Mouse (Mus musculus) heart, embryonic 10.5 days (tissue): Measurements from ENCODE around the gene Tnfrsf1b. TPM values are rescaled to one million over a fixed set of nuclear protein-coding genes. Genes with fewer than 3 reads are reported as not detected.

ENCODE experiments used
- DNase-seq: peaks from one replicate; pipeline ENCODE4 v3.0.0-alpha.2; 2017; ENCODE audit warnings: low spot score
- H3K27ac ChIP-seq: fragments of 300-500 bp; sonication (generic); 2 replicates; pipeline ENCODE4 v1.5.1; 2016; ENCODE audit warnings: mild to moderate bottlenecking
- H3K27me3 ChIP-seq: fragments of 300-500 bp; sonication (generic); 2 replicates; pipeline ENCODE4 v1.6.1; 2016; ENCODE audit warnings: mild to moderate bottlenecking; ENCODE audit not compliant: poor library complexity, insufficient read depth, severe bottlenecking
- H3K36me3 ChIP-seq: fragments of 300-500 bp; sonication (generic); 2 replicates; pipeline ENCODE4 v1.6.1; 2016; ENCODE audit warnings: mild to moderate bottlenecking, moderate library complexity
- H3K4me1 ChIP-seq: fragments of 300-500 bp; sonication (generic); 2 replicates; pipeline ENCODE4 v1.6.1; 2016; ENCODE audit warnings: mild to moderate bottlenecking
- H3K4me3 ChIP-seq: fragments of 300-500 bp; sonication (generic); 2 replicates; pipeline ENCODE4 v1.5.1; 2016; ENCODE audit warnings: mild to moderate bottlenecking, moderate library complexity
- H3K9me3 ChIP-seq: fragments of 300-500 bp; sonication (generic); 2 replicates; pipeline ENCODE4 v1.6.1; 2016; ENCODE audit warnings: mild to moderate bottlenecking, moderate library complexity
- WGBS: fragments of 180-500 bp; shearing (Covaris S2); methylation state at CpG from one replicate; pipeline ENCODE4 v1.1.7; 2016; 5-methylcytosine and 5-hydroxymethylcytosine counted together
- polyA plus RNA-seq: library from polyadenylated mRNA; unstranded; fragments of >200 nt; fragmentation: Nextera tagmentation; extraction: Ambion mirVana; gene quantifications from 2 replicates; pipeline ENCODE4 v1.2.1, GENCODE M21; 2016

Tnfrsf1b gene
- polyA plus RNA-seq: 2.5 and 4.2 TPM in 2 replicates

DNA sequence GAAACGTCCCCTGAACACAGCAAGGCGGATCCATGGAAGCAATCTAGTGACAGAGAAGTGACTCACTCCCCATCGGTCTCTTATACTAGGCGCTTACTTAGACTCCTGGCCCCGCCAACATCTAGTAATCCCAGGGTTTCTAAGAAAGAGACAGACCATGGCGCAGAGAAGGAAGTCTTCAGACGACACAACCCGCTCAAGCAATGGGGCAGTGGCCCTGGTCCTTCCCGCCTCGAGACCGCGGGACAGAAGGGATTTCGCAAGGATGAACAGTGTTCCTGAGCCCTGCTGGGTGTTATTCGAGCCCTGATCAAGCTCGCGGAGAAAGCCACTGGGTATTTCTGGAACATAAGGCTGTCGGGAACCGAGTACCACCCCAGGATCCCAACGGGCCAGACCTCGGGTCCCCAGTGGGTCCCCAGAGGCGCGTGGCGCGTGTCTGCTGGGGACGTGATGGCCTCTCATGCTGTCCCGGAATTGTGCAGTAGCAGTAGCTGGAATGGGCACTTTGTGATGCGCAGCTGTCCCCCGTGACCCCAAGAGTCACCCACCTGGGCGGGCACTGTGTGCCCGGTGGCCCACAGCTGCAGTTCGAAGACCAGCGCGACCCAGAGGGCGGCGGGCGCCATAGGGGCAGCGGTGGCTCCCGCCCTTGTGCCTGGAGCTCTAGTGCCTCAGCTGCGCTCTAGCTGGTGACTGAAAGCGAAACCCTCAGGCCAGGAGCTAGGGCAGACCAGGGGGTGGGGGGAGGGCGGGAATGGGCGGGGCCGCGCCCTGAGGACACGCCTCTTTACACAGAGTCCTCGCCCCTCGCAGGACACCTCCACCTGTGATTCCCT, at the start of gene Tnfrsf1b:
Gene Tnfrsf1b, minus strand, starts transcription at position 698 of the 839 bp plus-strand sequence.
- H3K27ac ChIP-seq: peak within 1 kb of the TSS; percentile 48; the same call in 1 of the 2 replicates
- H3K36me3 ChIP-seq: no peaks in the 10 kb centered on the region
- H3K9me3 ChIP-seq: no peaks in the 10 kb centered on the region
- H3K4me3 ChIP-seq: peak within 1 kb of the TSS; percentile 59
- WGBS: under 1% methylated on average over 47 of the region's 47 CpGs
- H3K27me3 ChIP-seq: peaks cover 53% of the 10 kb centered on the region
- peaks cover 14% of the 10 kb centered on the region for H3K4me1 ChIP-seq
- DNase-seq: peak; percentile 77

DNA sequence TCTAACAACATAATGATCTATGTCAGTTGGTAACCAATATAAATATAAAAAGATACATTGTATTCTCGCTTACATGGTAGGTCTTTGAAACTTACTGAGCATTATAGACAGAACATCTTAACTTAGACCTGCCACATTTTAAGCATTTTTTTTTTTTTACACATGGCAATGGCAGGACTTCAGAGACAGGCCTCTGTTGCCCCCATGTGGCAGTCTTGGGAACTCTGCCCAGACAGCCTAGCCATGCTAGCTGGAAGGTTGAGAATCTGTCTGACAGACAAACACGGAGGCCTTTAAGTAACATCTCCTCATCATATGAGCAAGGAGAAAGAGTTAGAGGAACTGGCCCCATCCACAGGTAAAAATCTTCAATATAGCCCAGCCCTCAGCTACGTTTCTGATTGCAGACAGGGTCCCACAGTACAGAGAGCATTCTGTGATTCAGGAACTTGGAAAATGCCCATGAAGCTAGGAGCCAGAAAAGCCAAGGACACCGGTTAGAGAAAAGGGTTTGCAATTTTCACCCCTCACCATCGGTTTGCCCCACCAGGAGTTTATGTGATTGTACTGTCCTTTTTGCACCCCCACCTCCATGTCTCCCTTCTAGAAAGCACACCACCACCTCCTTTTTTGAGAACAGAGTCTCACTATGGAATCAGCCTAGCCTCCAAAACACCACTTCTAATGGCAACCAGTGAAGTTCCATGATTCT, 49.1 kb upstream of the Tnfrsf1b start:
- Histone ChIP-seq H3K27me3 (no peaks in the 10 kb centered on the region), H3K9me3 (no peaks in the 10 kb centered on the region), H3K4me3 (no peak overlapping the region), H3K27ac (no peak overlapping the region), H3K36me3 (no peaks in the 10 kb centered on the region), H3K4me1 (no peaks in the 10 kb centered on the region)
- no peak for DNase-seq
- 42% methylated on average over 5 of the region's 5 CpGs for WGBS

DNA sequence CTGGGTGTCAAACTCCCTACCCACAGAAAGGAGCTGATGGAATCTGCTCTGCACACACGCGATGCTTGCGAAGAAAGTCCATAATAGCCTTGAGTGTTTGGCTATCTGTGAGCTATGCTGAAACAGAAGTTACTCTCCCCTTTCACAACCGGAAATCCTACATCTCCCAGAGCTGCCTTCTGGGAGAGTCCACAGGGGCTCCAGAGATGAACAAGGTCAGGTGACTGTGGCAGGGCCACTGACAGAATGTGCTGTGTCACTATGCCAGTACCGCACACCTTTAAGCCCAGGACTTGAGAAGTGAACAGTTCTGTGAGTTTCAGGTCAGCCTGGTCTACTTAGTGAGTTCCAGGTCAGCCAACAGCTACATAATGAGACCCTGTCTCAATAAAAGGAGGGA, 47.9 kb upstream of the Tnfrsf1b start:
- DNase-seq: no peak
- Histone ChIP-seq H3K4me1 (no peaks in the 10 kb centered on the region), H3K36me3 (no peaks in the 10 kb centered on the region), H3K9me3 (no peaks in the 10 kb centered on the region), H3K27me3 (no peaks in the 10 kb centered on the region), H3K4me3 (no peak overlapping the region), H3K27ac (no peak overlapping the region)
- 85% methylated on average over 5 of the region's 5 CpGs for WGBS

DNA sequence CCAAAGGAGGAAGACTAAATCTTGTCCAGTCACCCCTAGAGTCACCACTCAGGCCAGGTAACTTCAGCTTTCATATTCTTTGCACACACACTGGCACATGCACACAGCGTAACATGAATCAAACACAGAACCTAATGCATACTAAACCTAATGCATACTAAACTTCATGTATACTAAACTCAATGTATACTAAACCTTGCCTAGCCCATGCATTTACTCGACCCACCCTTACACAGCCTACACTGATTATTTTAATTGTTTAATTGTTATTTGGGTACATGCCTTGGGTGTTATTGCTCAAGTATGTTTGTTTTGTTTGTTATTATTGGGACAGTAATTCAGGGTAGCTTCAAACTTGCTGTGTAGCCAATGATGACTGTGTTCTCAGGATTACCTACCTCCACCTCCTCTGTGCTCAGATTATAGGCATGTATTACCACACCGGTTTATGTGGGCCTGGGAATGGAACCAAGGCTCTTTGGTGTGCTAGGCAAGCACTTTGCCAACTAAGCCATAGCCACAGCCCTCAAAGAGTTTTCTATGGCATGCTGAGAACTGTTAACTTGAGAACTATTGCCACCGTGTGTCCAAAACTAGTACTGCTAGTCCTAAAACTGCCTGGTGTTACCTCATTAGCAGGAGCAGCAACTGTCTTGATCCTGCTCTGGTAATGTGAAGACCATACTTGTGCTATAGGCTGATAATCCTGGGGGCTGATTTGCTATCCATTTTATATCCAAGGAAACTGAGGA, 39.9 kb upstream of the Tnfrsf1b start:
- H3K4me3 ChIP-seq: no peak overlapping the region
- H3K27ac ChIP-seq: no peak overlapping the region
- no peaks in the 10 kb centered on the region for H3K9me3 ChIP-seq
- no peaks in the 10 kb centered on the region for H3K36me3 ChIP-seq
- 45% methylated on average over 4 of the region's 4 CpGs for WGBS
- H3K4me1 ChIP-seq: no peaks in the 10 kb centered on the region
- H3K27me3 ChIP-seq: no peaks in the 10 kb centered on the region
- no peak for DNase-seq

DNA sequence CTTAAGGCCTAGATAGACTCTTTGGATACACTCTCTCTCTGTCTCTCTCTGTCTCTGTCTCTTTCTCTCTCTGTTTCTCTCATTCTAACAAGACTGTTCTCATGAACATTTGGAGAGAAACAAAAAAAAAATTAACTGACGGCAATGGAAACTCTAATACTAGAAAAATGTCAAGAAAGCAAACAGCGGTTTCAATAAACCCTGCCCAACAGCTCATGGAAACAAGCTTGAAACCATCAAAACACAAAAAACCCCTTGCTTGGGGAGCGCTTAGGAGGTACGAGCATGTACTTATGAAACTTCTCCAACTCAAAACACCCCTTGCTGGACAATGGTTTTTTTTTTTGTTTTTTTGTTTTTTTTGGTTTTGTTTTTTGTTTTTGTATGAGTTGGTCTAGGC, 38.0 kb upstream of the Tnfrsf1b start:
- no peaks in the 10 kb centered on the region for H3K36me3 ChIP-seq
- no peak for DNase-seq
- H3K4me1 ChIP-seq: no peaks in the 10 kb centered on the region
- 85% methylated on average over 4 of the region's 4 CpGs for WGBS
- no peaks in the 10 kb centered on the region for H3K27me3 ChIP-seq
- H3K4me3 ChIP-seq: no peak overlapping the region
- no peaks in the 10 kb centered on the region for H3K9me3 ChIP-seq
- H3K27ac ChIP-seq: no peak overlapping the region

DNA sequence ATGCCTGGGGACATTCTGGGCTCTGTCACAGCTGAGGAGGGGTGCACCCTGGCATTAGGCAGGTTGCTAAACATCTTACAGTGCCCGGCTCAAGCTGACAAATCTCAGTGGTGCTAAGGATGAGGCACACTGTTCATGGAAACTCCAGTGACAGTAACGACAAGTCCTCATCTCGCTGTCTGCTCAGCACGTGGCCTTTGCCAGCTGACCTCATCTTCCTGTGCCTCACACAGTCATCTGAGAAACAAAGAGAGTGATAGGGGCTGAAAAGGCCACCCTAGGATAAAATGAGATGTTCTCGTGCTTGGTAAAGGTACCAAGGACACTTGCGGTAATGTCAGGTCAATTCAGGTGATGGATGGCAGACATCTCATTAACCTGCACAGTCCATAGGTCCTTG, 36.8 kb upstream of the Tnfrsf1b start:
- Histone ChIP-seq H3K27ac (no peak overlapping the region), H3K4me3 (no peak overlapping the region), H3K36me3 (no peaks in the 10 kb centered on the region), H3K27me3 (no peaks in the 10 kb centered on the region), H3K4me1 (no peaks in the 10 kb centered on the region), H3K9me3 (no peaks in the 10 kb centered on the region)
- WGBS: 56% methylated on average over 6 of the region's 6 CpGs
- DNase-seq: no peak

DNA sequence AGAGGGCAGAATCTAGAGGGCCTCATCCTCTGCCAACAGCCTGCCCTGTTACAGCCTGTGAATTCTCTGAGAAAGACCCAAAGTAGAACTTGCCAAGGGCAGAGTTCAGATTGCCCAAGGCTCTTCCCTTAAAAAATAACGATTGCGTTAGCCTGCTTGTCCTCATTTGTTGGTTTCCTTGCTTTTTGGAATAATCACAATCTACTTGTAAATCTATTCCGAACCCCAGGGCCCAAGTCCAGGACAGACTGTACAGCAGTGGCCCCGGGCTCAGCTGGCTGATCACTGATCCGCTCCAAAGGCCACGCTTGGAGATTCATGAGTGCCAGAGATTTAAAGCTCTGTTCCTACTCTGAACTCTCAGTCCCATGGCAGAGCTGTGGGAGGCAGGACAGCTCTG, 34.3 kb upstream of the Tnfrsf1b start:
- no peaks in the 10 kb centered on the region for H3K36me3 ChIP-seq
- 87% methylated on average over 6 of the region's 6 CpGs for WGBS
- no peaks in the 10 kb centered on the region for H3K27me3 ChIP-seq
- no peak for DNase-seq
- no peak overlapping the region for H3K27ac ChIP-seq
- no peak overlapping the region for H3K4me3 ChIP-seq
- no peaks in the 10 kb centered on the region for H3K4me1 ChIP-seq
- H3K9me3 ChIP-seq: no peaks in the 10 kb centered on the region

DNA sequence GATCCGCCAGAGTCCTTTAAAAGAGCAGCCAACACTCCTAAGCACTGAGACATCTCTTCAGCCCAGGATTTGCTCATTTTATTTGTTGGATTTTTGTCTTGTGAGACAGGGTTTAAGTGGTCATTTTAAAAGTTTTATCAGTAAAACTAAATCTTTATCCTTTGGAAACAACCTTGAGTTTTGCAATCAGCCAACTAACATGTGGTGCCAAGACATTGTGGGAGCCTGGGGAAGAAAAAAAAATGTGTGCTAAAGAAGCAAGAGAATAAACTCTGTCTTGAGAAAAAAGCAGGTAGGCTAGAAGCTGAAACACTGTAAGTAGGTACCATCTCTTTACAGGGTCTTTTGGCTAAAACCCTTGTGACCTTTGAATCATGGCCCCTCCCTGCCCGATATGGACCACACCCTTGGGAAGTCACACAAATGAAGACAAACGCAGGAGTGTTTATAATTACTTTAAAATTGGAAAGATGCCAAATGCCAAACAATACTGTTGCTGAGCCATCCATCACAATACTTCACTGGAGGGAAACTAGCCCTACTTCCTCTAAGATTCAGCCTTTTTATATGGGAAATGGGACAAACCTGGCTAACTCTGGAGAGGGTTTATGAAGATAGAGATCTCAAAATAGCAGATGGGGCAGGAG, 32.2 kb upstream of the Tnfrsf1b start:
- H3K4me3 ChIP-seq: no peak overlapping the region
- WGBS: 70% methylated on average over 3 of the region's 3 CpGs
- no peak for DNase-seq
- no peaks in the 10 kb centered on the region for H3K9me3 ChIP-seq
- no peak overlapping the region for H3K27ac ChIP-seq
- no peaks in the 10 kb centered on the region for H3K4me1 ChIP-seq
- H3K36me3 ChIP-seq: no peaks in the 10 kb centered on the region
- H3K27me3 ChIP-seq: no peaks in the 10 kb centered on the region

DNA sequence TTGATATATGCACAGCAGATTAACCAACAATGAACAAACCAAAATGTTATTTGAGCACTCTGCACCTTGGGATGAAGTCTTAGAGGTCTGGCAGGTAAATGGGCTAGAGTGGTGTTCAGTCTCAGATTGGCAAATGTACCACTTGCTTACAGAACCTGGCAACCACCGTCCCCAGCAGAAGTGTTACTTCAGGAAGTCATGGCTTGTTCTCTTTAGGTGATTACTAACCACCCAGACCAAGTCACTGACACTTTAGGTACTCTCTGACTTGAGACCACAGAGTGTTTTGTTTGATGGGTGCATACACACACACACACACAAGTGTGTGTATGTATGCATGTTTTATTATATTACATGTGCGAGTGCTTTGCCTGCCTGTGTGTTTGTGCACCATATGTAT, 31.6 kb upstream of the Tnfrsf1b start:
- no peak for DNase-seq
- no peak overlapping the region for H3K27ac ChIP-seq
- WGBS: 96% methylated on average over 2 of the region's 2 CpGs
- H3K4me3 ChIP-seq: no peak overlapping the region
- H3K4me1 ChIP-seq: no peaks in the 10 kb centered on the region
- no peaks in the 10 kb centered on the region for H3K36me3 ChIP-seq
- no peaks in the 10 kb centered on the region for H3K27me3 ChIP-seq
- no peaks in the 10 kb centered on the region for H3K9me3 ChIP-seq

DNA sequence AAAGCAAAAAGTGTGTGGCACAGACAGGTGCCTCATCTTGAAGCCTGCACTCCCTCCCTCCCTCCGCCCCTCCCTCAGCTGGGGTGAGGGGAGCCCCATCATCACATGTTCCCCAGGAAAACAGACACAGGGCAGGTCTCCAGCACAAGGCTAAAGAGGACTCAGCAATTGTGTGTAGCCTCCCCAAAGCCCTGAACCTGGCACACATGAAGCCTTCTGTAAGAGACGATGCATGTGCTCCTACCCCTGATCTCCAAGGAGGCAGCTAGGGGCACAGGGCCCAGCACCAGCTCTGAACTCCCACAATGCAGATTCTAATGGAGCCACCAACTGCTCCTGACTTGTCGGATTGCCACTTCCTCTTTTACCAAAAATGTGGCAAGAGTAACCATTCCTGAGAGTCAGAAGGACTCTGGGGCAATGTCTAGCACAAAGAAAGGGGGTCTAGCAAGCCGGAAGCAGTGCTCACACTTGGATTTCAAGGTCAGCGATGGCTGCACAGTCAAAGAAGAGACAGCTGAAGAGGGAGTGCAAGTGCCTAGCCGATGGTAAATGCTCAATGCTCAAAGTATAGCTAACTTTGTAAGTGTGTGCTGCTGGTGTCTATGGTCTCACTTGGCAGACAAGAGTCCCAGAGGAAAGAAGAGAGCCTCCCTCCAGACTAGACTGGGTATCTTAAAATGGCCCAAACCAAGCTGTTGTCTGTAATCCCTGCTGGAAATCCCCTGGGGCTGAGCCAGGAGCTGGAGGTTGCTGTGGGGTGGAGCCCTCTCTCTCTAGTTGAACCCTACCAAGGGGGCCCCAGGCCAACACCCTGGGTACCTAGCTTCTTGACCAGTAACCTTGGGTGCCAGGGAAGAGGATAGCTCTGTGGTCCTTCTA, 29.9 kb upstream of the Tnfrsf1b start:
- H3K4me3 ChIP-seq: no peak overlapping the region
- no peaks in the 10 kb centered on the region for H3K9me3 ChIP-seq
- DNase-seq: no peak
- WGBS: 76% methylated on average over 6 of the region's 6 CpGs
- H3K4me1 ChIP-seq: no peaks in the 10 kb centered on the region
- H3K27me3 ChIP-seq: no peaks in the 10 kb centered on the region
- H3K36me3 ChIP-seq: no peaks in the 10 kb centered on the region
- H3K27ac ChIP-seq: no peak overlapping the region

DNA sequence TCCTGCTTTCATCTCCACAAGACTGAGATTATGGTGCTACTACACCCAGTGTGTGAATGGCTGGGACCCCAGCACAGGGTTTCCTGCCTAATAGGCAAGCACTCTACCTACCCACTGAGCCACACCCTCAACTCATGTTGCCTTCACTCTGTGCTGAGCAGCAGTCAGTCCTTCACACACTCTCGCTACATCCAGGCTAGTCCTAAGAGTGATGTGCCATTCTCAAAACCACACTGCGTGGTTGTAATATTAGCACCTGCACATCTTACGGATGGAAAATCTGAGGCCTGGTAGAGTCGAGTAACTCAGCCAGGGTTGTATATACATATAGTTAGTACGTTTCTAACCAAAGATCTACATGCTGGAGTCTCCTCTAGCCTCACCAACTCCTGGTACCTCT, 28.2 kb upstream of the Tnfrsf1b start:
- H3K27me3 ChIP-seq: no peaks in the 10 kb centered on the region
- H3K27ac ChIP-seq: no peak overlapping the region
- H3K9me3 ChIP-seq: no peaks in the 10 kb centered on the region
- no peaks in the 10 kb centered on the region for H3K36me3 ChIP-seq
- no peak for DNase-seq
- no peaks in the 10 kb centered on the region for H3K4me1 ChIP-seq
- WGBS: 92% methylated on average over 5 of the region's 5 CpGs
- H3K4me3 ChIP-seq: no peak overlapping the region

DNA sequence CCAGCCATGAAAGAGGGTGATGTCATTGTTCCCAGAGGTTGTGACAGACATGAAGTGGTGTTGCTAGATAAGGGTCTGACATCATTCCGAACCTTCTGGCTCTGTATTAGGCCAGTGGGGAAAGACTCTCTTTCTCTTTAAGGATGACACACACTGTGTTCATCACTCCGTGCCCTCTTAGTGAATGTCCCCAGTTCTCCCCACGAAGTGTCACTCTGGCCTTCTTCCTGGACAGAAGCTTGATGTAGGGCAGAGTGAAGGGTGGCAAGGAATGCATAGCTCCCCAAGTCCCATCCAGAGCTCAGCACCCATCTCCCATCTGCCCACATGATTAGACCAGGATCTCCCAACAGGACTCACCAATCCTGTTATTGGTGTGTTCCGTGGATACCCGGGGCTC, 27.3 kb upstream of the Tnfrsf1b start:
- no peaks in the 10 kb centered on the region for H3K36me3 ChIP-seq
- DNase-seq: no peak

More for the DNA sequence above, 27.3 kb upstream of the Tnfrsf1b start:
- Histone ChIP-seq H3K4me3 (no peak overlapping the region), H3K9me3 (no peaks in the 10 kb centered on the region), H3K27me3 (no peaks in the 10 kb centered on the region), H3K27ac (no peak overlapping the region), H3K4me1 (no peaks in the 10 kb centered on the region)
- WGBS: 73% methylated on average over 5 of the region's 5 CpGs
